Comparison of ENCODE assay signal across 8 mouse cellular contexts in genomic region chr9:95857414-95858026, GRCm38 (mm10). TPM values are rescaled to one million over a fixed set of nuclear protein-coding genes. Genes with fewer than 3 reads are reported as not detected.
DNase-seq lines count a peak whose midpoint lies in the region; ATAC-seq lines count a peak whose summit lies in the region.

Atr (plus strand) TSS chr9:95857597.

- H3K36me3 ChIP-seq in heart, embryonic 14.5 days (ENCODE audit: control insufficient read depth, insufficient read depth, low read length) = peaks cover 3% of the 10 kb centered on the region; the same call in 1 of the 2 replicates
- no peaks in the 10 kb centered on the region for H3K36me3 ChIP-seq in liver, embryonic 13.5 days
- no peaks in the 10 kb centered on the region for H3K36me3 ChIP-seq in stomach, embryonic 16.5 days (ENCODE audit: control insufficient read depth, insufficient read depth, low read length)

- H3K4me2 ChIP-seq in heart, embryonic 14.5 days (ENCODE audit: low read length) = peak within 1 kb of the TSS; percentile 98
- H3K4me2 ChIP-seq in liver, embryonic 13.5 days = peak within 1 kb of the TSS; percentile 93
- peak within 1 kb of the TSS; percentile 75 for H3K4me2 ChIP-seq in stomach, embryonic 16.5 days (ENCODE audit: low read depth, low read length)

- no peaks in the 10 kb centered on the region for H3K9me3 ChIP-seq in heart, embryonic 14.5 days (ENCODE audit: control insufficient read depth, low read length)
- H3K9me3 ChIP-seq in liver, embryonic 13.5 days (replicated peaks) = no peaks in the 10 kb centered on the region
- no peaks in the 10 kb centered on the region for H3K9me3 ChIP-seq in stomach, embryonic 16.5 days (replicated peaks; ENCODE audit: control insufficient read depth, low read length)

- peak; percentile 97 for DNase-seq in CD4-positive, CD25-positive, alpha-beta regulatory T cell, adult 2 months (ENCODE audit: low read depth, low spot score)
- peak; percentile 76 for DNase-seq in fibroblast of lung, adult 2 months (ENCODE audit: low read depth)
- DNase-seq in kidney, postnatal 14 days = peak; percentile 96
- DNase-seq in liver, embryonic 13.5 days = peak; percentile 92
- peak; percentile 93 for DNase-seq in neural tube, embryonic 10.5 days (ENCODE audit: extremely low spot score, low spot score)

- ATAC-seq in heart, embryonic 14.5 days (ENCODE audit: insufficient number of reproducible peaks, insufficient read depth, low FRiP score, low read depth) = peak; percentile 90
- peak; percentile 92 for ATAC-seq in liver, embryonic 13.5 days (ENCODE audit: low read depth)
- peak; percentile 96 for ATAC-seq in stomach, embryonic 16.5 days (ENCODE audit: insufficient read depth, low FRiP score)

- peak within 1 kb of the TSS; percentile 84 for H3K9ac ChIP-seq in heart, embryonic 14.5 days (ENCODE audit: low read length)
- H3K9ac ChIP-seq in liver, embryonic 13.5 days = peak within 1 kb of the TSS; percentile 81
- H3K9ac ChIP-seq in stomach, embryonic 16.5 days (ENCODE audit: low read length) = peak within 1 kb of the TSS; percentile 84

- WGBS in heart, embryonic 14.5 days = under 1% methylated on average over 69 of the region's 69 CpGs
- WGBS in liver, embryonic 13.5 days (ENCODE audit: insufficient replicate concordance) = under 1% methylated on average over 59 of the region's 69 CpGs
- WGBS in stomach, embryonic 16.5 days = under 1% methylated on average over 66 of the region's 69 CpGs

- H3K27me3 ChIP-seq in heart, embryonic 14.5 days (ENCODE audit: control insufficient read depth, insufficient read depth, low read length) = no peaks in the 10 kb centered on the region
- no peaks in the 10 kb centered on the region for H3K27me3 ChIP-seq in liver, embryonic 13.5 days
- H3K27me3 ChIP-seq in stomach, embryonic 16.5 days (ENCODE audit: control insufficient read depth, insufficient read depth, low read length) = no peaks in the 10 kb centered on the region

- no peaks in the 10 kb centered on the region for H3K4me1 ChIP-seq in brown adipose tissue, adult 24 weeks (ENCODE audit: control insufficient read depth, insufficient read depth, insufficient read length, low read length)
- H3K4me1 ChIP-seq in heart, embryonic 14.5 days (ENCODE audit: control insufficient read depth in 2 of 2, insufficient read depth in 2 of 2, low read length in 2 of 2) = peaks cover 0 to 2% of the 10 kb centered on the region in 2 experiments; a peak in 1 of 4 replicates
- H3K4me1 ChIP-seq in liver, embryonic 13.5 days (replicated peaks) = peaks cover 15% of the 10 kb centered on the region
- H3K4me1 ChIP-seq in stomach, embryonic 16.5 days (ENCODE audit: control insufficient read depth, insufficient read depth, low read length) = no peaks in the 10 kb centered on the region

- H3K27ac ChIP-seq in brown adipose tissue, adult 24 weeks (replicated peaks; ENCODE audit: low read depth, low read length) = no peak within 1 kb of the TSS
- H3K27ac ChIP-seq in heart, embryonic 14.5 days (replicated peaks in 1 of 2; ENCODE audit: control insufficient read depth in 1 of 2, insufficient read depth in 1 of 2, low read depth in 2 of 2, low read length in 2 of 2) = peak within 1 kb of the TSS; percentile 78 to 84
- H3K27ac ChIP-seq in liver, embryonic 13.5 days = peak within 1 kb of the TSS; percentile 69
- H3K27ac ChIP-seq in stomach, embryonic 16.5 days (ENCODE audit: low read length) = peak within 1 kb of the TSS; percentile 48

- H3K4me3 ChIP-seq in brown adipose tissue, adult 24 weeks (ENCODE audit: insufficient read depth, low read depth, low read length) = peak within 1 kb of the TSS; percentile 92
- H3K4me3 ChIP-seq in heart, embryonic 14.5 days (ENCODE audit: control insufficient read depth in 1 of 2, insufficient read depth in 1 of 2, low read depth in 1 of 2, low read length in 2 of 2) = peak within 1 kb of the TSS; percentile 79 to 98
- peak within 1 kb of the TSS; percentile 89 for H3K4me3 ChIP-seq in liver, embryonic 13.5 days (replicated peaks)
- peak within 1 kb of the TSS; percentile 84 for H3K4me3 ChIP-seq in stomach, embryonic 16.5 days (replicated peaks; ENCODE audit: low read length)

RNA-seq across cellular contexts. Expression of gene Atr, which starts in this region (rescaled TPM):
- polyA plus RNA-seq in brown adipose tissue, adult 24 weeks (2012; ENCODE audit: insufficient read depth, insufficient read length, missing spikeins) = 3.9 and 5.4 TPM in 2 replicates
- 12.2 and 15.4 TPM in 2 replicates for polyA plus RNA-seq in heart, embryonic 14.5 days (2014; fragmentation: Nextera tagmentation; extraction: Ambion mirVana)
- polyA plus RNA-seq in liver, embryonic 13.5 days (2015; fragmentation: Nextera tagmentation; extraction: Ambion mirVana) = 4.3 and 5.7 TPM in 2 replicates
- polyA plus RNA-seq in stomach, embryonic 16.5 days (2015; fragmentation: Nextera tagmentation; extraction: Ambion mirVana) = 12.5 and 14.0 TPM in 2 replicates
